ENCODE assay signal across 8 mouse cellular contexts in the genomic region with DNA sequence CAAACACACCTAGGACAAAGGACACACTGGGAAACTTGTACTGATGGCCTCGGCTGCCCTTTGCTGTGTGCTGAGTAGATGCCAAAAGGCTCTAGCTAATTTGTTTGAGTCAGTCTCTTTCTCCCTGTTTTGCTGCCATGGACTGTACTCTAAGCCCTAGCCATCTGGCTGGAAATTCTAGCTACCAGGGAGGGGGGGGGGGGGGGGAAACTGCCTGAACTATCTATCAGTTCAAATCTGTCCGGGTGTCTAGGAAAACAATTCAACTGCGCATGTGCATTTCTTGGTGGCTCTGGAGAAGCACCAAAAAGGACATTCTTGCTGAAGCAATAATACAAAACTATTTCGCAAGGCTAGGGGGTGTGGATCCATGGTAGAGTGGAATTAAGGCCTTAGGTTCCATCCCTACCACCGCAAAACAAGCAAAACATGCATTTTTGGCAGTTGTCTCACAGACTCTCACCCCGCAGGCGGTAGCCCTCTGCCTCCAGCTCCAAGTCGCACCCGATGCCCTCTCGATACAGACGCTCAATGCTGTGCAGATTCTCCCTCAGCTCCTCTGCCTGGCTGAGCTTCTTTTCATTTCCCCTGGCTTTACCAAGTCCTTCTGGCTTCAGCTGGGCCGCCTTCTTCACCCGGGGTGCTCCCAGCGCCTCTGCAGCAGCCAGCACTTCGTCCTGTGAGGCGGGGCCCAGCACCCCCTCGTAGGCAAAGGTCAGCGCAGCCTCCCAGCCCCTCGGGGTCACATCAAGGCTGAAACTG. TPM values are rescaled to one million over a fixed set of nuclear protein-coding genes. Genes with fewer than 3 reads are reported as not detected.
A peak's percentile ranks its signal among the peaks of the same experiment; 100 is the strongest.
DNase-seq lines count a peak whose midpoint lies in the region; ATAC-seq and TF ChIP-seq lines count a peak whose summit lies in the region.

No protein-coding gene starts in this region.

- WGBS in embryonic facial prominence, embryonic 15.5 days: 10% methylated on average over 19 of the region's 19 CpGs
- 15% methylated on average over 19 of the region's 19 CpGs for WGBS in heart, embryonic 13.5 days
- WGBS in kidney, postnatal 0 days: 11% methylated on average over 19 of the region's 19 CpGs
- 19% methylated on average over 19 of the region's 19 CpGs for WGBS in liver, embryonic 12.5 days (ENCODE audit: insufficient replicate concordance)

- H3K36me3 ChIP-seq in embryonic facial prominence, embryonic 15.5 days: no peaks in the 10 kb centered on the region
- no peaks in the 10 kb centered on the region for H3K36me3 ChIP-seq in heart, embryonic 13.5 days
- no peaks in the 10 kb centered on the region for H3K36me3 ChIP-seq in kidney, postnatal 0 days (ENCODE audit: insufficient read depth, low read length)
- no peaks in the 10 kb centered on the region for H3K36me3 ChIP-seq in liver, embryonic 12.5 days

- peaks cover 24% of the 10 kb centered on the region for H3K4me1 ChIP-seq in embryonic facial prominence, embryonic 15.5 days
- peaks cover 23% of the 10 kb centered on the region for H3K4me1 ChIP-seq in heart, embryonic 13.5 days
- no peaks in the 10 kb centered on the region for H3K4me1 ChIP-seq in kidney, postnatal 0 days (replicated peaks; ENCODE audit: insufficient read depth, low read length)
- H3K4me1 ChIP-seq in liver, embryonic 12.5 days: 0 out of 2 replicates have a peak, but pooled peaks cover 7% of the 10 kb centered on the region

- H3K4me3 ChIP-seq in embryonic facial prominence, embryonic 15.5 days (replicated peaks): peak overlapping the region; percentile 43
- H3K4me3 ChIP-seq in heart, embryonic 13.5 days: peak overlapping the region; percentile 55
- H3K4me3 ChIP-seq in kidney, postnatal 0 days (replicated peaks; ENCODE audit: low read depth, low read length): peak overlapping the region; percentile 29
- H3K4me3 ChIP-seq in liver, embryonic 12.5 days: peak overlapping the region; percentile 34

- H3K9ac ChIP-seq in embryonic facial prominence, embryonic 15.5 days: peak overlapping the region; percentile 21; the same call in 1 of the 2 replicates
- H3K9ac ChIP-seq in heart, embryonic 13.5 days: peak overlapping the region; percentile 79
- H3K9ac ChIP-seq in kidney, postnatal 0 days (ENCODE audit: low read depth, low read length): peak overlapping the region; percentile 46
- no peak overlapping the region; the same call in 1 of the 2 replicates for H3K9ac ChIP-seq in liver, embryonic 12.5 days

- ATAC-seq in embryonic facial prominence, embryonic 15.5 days (ENCODE audit: insufficient number of reproducible peaks, low FRiP score, low TSS enrichment, low read depth): no peak
- ATAC-seq in heart, embryonic 13.5 days (ENCODE audit: extremely low read depth, insufficient number of reproducible peaks, low FRiP score, low TSS enrichment): no peak
- no peak; the same call in 1 of the 2 replicates for ATAC-seq in kidney, postnatal 0 days (replicated peaks; ENCODE audit: low FRiP score, low read depth)
- peak; percentile 33; the same call in 1 of the 2 replicates for ATAC-seq in liver, embryonic 12.5 days

- no peaks in the 10 kb centered on the region for H3K9me3 ChIP-seq in embryonic facial prominence, embryonic 15.5 days (replicated peaks)
- no peaks in the 10 kb centered on the region for H3K9me3 ChIP-seq in heart, embryonic 13.5 days
- no peaks in the 10 kb centered on the region for H3K9me3 ChIP-seq in kidney, postnatal 0 days (replicated peaks; ENCODE audit: low read length)
- H3K9me3 ChIP-seq in liver, embryonic 12.5 days (replicated peaks): no peaks in the 10 kb centered on the region

- H3K27me3 ChIP-seq in embryonic facial prominence, embryonic 15.5 days: peaks cover 14% of the 10 kb centered on the region
- peaks cover 30% of the 10 kb centered on the region for H3K27me3 ChIP-seq in heart, embryonic 13.5 days (replicated peaks)
- no peaks in the 10 kb centered on the region for H3K27me3 ChIP-seq in kidney, postnatal 0 days (ENCODE audit: insufficient read depth, low read length)
- H3K27me3 ChIP-seq in liver, embryonic 12.5 days (replicated peaks): peaks cover 31% of the 10 kb centered on the region

- H3K27ac ChIP-seq in embryonic facial prominence, embryonic 15.5 days (replicated peaks): no peak overlapping the region
- no peak overlapping the region for H3K27ac ChIP-seq in heart, embryonic 13.5 days (replicated peaks)
- H3K27ac ChIP-seq in kidney, postnatal 0 days: no peak overlapping the region
- H3K27ac ChIP-seq in liver, embryonic 12.5 days: no peak overlapping the region

- peak; percentile 41 for DNase-seq in right cerebral cortex, postnatal 25 days
- no peak for DNase-seq in right cerebral cortex, postnatal 14 days
- peak; percentile 70 for DNase-seq in kidney, postnatal 0 days (ENCODE audit: low spot score)
- peak; percentile 14 to 26 for DNase-seq in monocyte, adult 2 months (ENCODE audit: low read depth in 1 of 2, low spot score in 2 of 2)
- peak; percentile 39 to 72 for DNase-seq in urinary bladder, postnatal 36 days (ENCODE audit: low spot score in 2 of 2)

- TF ChIP-seq CTCF in kidney, postnatal 0 days (IDR thresholded peaks at IDR 0.05; ENCODE audit: low read depth): no peak

- peak overlapping the region; percentile 85 for H3K4me2 ChIP-seq in embryonic facial prominence, embryonic 15.5 days (replicated peaks)
- H3K4me2 ChIP-seq in heart, embryonic 13.5 days: peak overlapping the region; percentile 92
- H3K4me2 ChIP-seq in kidney, postnatal 0 days (ENCODE audit: low read length): peak overlapping the region; percentile 63
- peak overlapping the region; percentile 66 for H3K4me2 ChIP-seq in liver, embryonic 12.5 days

RNA-seq across cellular contexts. Expression of a gene that starts 1.1 kb away (rescaled TPM):
- 0.24 and 0.45 TPM in 2 replicates for polyA plus RNA-seq in embryonic facial prominence, embryonic 15.5 days (2015; fragmentation: Nextera tagmentation; extraction: Ambion mirVana)
- 0.10 and 0.45 TPM in 2 replicates for polyA plus RNA-seq in heart, embryonic 13.5 days (2015; fragmentation: Nextera tagmentation; extraction: Ambion mirVana)
- 0.24 and 0.37 TPM in 2 replicates for polyA plus RNA-seq in kidney, postnatal 0 days (2015; fragmentation: Nextera tagmentation; extraction: Ambion mirVana)
- polyA plus RNA-seq in liver, embryonic 12.5 days (2016; fragmentation: Nextera tagmentation; extraction: Ambion mirVana): 0.13 and 0.28 TPM in 2 replicates

RNA-seq across cellular contexts. Expression of a gene that starts 25.8 kb away (rescaled TPM):
- polyA plus RNA-seq in embryonic facial prominence, embryonic 15.5 days (2015; fragmentation: Nextera tagmentation; extraction: Ambion mirVana): 5.2 and 7.1 TPM in 2 replicates
- polyA plus RNA-seq in heart, embryonic 13.5 days (2015; fragmentation: Nextera tagmentation; extraction: Ambion mirVana): 4.5 and 5.1 TPM in 2 replicates
- 8.4 and 10.9 TPM in 2 replicates for polyA plus RNA-seq in kidney, postnatal 0 days (2015; fragmentation: Nextera tagmentation; extraction: Ambion mirVana)
- polyA plus RNA-seq in liver, embryonic 12.5 days (2016; fragmentation: Nextera tagmentation; extraction: Ambion mirVana): 2.2 and 3.2 TPM in 2 replicates

RNA-seq across cellular contexts. Expression of a gene that starts 28.5 kb away (rescaled TPM):
- 155 and 158 TPM in 2 replicates for polyA plus RNA-seq in embryonic facial prominence, embryonic 15.5 days (2015; fragmentation: Nextera tagmentation; extraction: Ambion mirVana)
- 112 and 131 TPM in 2 replicates for polyA plus RNA-seq in heart, embryonic 13.5 days (2015; fragmentation: Nextera tagmentation; extraction: Ambion mirVana)
- polyA plus RNA-seq in kidney, postnatal 0 days (2015; fragmentation: Nextera tagmentation; extraction: Ambion mirVana): 122 and 138 TPM in 2 replicates
- 69.7 and 74.0 TPM in 2 replicates for polyA plus RNA-seq in liver, embryonic 12.5 days (2016; fragmentation: Nextera tagmentation; extraction: Ambion mirVana)

RNA-seq across cellular contexts. Expression of a gene that starts 28.6 kb away (rescaled TPM):
- 187 and 190 TPM in 2 replicates for polyA plus RNA-seq in embryonic facial prominence, embryonic 15.5 days (2015; fragmentation: Nextera tagmentation; extraction: Ambion mirVana)
- polyA plus RNA-seq in heart, embryonic 13.5 days (2015; fragmentation: Nextera tagmentation; extraction: Ambion mirVana): 148 TPM in 2 replicates
- polyA plus RNA-seq in kidney, postnatal 0 days (2015; fragmentation: Nextera tagmentation; extraction: Ambion mirVana): 211 and 212 TPM in 2 replicates
- polyA plus RNA-seq in liver, embryonic 12.5 days (2016; fragmentation: Nextera tagmentation; extraction: Ambion mirVana): 144 and 147 TPM in 2 replicates

RNA-seq across cellular contexts. Expression of a gene that starts 34.5 kb away (rescaled TPM):
- polyA plus RNA-seq in embryonic facial prominence, embryonic 15.5 days (2015; fragmentation: Nextera tagmentation; extraction: Ambion mirVana): 53.8 and 57.4 TPM in 2 replicates
- 34.9 and 38.2 TPM in 2 replicates for polyA plus RNA-seq in heart, embryonic 13.5 days (2015; fragmentation: Nextera tagmentation; extraction: Ambion mirVana)
- polyA plus RNA-seq in kidney, postnatal 0 days (2015; fragmentation: Nextera tagmentation; extraction: Ambion mirVana): 49.5 and 52.6 TPM in 2 replicates
- 26.1 and 30.6 TPM in 2 replicates for polyA plus RNA-seq in liver, embryonic 12.5 days (2016; fragmentation: Nextera tagmentation; extraction: Ambion mirVana)
